Mouse (Mus musculus) C2C12 (cell line): Measurements from ENCODE around the gene Ifitm3. TPM values are rescaled to one million over a fixed set of nuclear protein-coding genes. Genes with fewer than 3 reads are reported as not detected.

Experiments
- H3K27me3 ChIP-seq: one replicate; pipeline ENCODE4 v1.6.1; 2011; ENCODE audit not compliant: control insufficient read depth, insufficient read depth, insufficient read length
- H3K36me3 ChIP-seq: one replicate; pipeline ENCODE4 v1.6.1; 2011; ENCODE audit not compliant: control insufficient read depth, insufficient read depth
- H3K4me3 ChIP-seq: one replicate; pipeline ENCODE4 v1.5.1; 2011; ENCODE audit warnings: mild to moderate bottlenecking, control low read depth; ENCODE audit not compliant: poor library complexity, insufficient read depth, severe bottlenecking
- H3K79me2 ChIP-seq: one replicate; pipeline ENCODE4 v1.6.1; 2011; ENCODE audit not compliant: control insufficient read depth, insufficient read depth
- H3K79me3 ChIP-seq: one replicate; pipeline ENCODE4 v1.6.1; 2011; ENCODE audit warnings: low read depth, control low read depth
- H3ac ChIP-seq: one replicate; pipeline ENCODE3; 2011; ENCODE audit warnings: low read depth; ENCODE audit not compliant: control insufficient read depth, insufficient read length
- CEBPB ChIP-seq: IDR thresholded peaks from one replicate; pipeline ENCODE4 v1.6.1; 2011; ENCODE audit warnings: low read depth, mild to moderate bottlenecking, control low read depth, moderate library complexity
- CTCF ChIP-seq: IDR thresholded peaks from one replicate; pipeline ENCODE4 v1.5.1; 2011; ENCODE audit not compliant: control insufficient read depth, insufficient read depth, insufficient read length
- FOSL1 ChIP-seq: IDR thresholded peaks from one replicate; pipeline ENCODE4 v1.8.0; 2011; ENCODE audit warnings: mild to moderate bottlenecking, low read length; ENCODE audit not compliant: poor library complexity, insufficient read depth, severe bottlenecking
- MAX ChIP-seq: IDR thresholded peaks from one replicate; pipeline ENCODE4 v1.6.1; 2011; ENCODE audit warnings: mild to moderate bottlenecking, control low read depth
- MYOD1 ChIP-seq: IDR thresholded peaks from one replicate; pipeline ENCODE4 v1.6.1; 2011; ENCODE audit warnings: low read depth; ENCODE audit not compliant: control insufficient read depth, insufficient read length
- MYOG ChIP-seq: IDR thresholded peaks from one replicate; pipeline ENCODE4 v1.6.1; 2011; ENCODE audit not compliant: control insufficient read depth, insufficient read length; ENCODE audit errors: extremely low read depth
- USF1 ChIP-seq: IDR thresholded peaks from one replicate; pipeline ENCODE4 v1.6.1; 2011; ENCODE audit warnings: low read depth, mild to moderate bottlenecking, control low read depth, moderate library complexity
- polyA plus RNA-seq: library from polyadenylated mRNA; unstranded; fragments of >200 nt; fragmentation: generic; extraction: Trizol; gene quantifications from one replicate; pipeline ENCODE4 v1.2.1, GENCODE M21; 2012; ENCODE audit warnings: missing spikeins

The Ifitm3 gene
- polyA plus RNA-seq, 1 experiment = 956 TPM

DNA sequence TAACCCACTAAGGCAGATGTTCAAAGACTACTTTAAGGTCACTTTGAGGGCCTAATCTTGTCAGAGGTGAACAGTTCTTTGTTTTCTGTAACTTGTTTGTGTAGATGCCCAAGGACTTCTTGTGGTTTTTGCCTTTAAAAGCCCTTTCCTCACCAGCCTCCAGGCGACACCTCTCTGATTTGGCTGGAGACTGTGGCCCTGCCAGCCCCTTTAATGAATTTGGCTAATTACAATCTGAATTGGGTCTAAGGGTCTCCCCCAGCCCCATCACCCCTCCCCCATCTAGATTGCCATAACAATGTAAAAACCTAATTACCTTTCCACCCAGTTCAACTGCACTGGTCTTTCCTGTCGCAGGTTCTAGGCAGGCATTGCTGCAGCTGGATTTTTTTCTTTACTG, 47.8 kb downstream of the Ifitm3 start:
- Histone ChIP-seq H3K79me2 (no peaks in the 10 kb centered on the region), H3ac (no peak overlapping the region), H3K36me3 (no peaks in the 10 kb centered on the region), H3K79me3 (no peaks in the 10 kb centered on the region), H3K27me3 (no peaks in the 10 kb centered on the region), H3K4me3 (no peak overlapping the region)
- TF ChIP-seq CTCF (no peak), USF1 (no peak), MYOD1 (no peak), FOSL1 (no peak), CEBPB (no peak), MAX (no peak), MYOG (no peak)

DNA sequence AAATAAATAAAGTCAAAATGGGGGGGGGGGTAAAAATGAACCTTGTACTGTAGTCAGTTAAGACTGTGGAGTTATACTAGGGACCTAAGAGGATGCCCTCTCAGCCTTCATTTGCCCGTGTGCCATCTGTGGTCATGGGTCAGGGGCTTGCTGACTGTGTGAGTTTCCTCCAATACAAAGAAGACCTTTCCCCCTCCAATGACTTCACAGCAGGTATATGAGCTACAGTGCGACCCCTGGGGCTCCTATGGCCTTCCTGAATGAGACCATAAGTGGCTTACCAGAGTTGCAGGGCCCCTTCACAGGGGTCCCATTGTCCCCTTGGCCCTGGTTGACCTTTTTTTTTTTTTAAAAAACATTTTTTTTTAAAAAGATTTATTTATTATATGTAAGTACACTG, 49.2 kb downstream of the Ifitm3 start:
- no peak overlapping the region for H3K4me3 ChIP-seq
- H3K36me3 ChIP-seq = no peaks in the 10 kb centered on the region
- TF ChIP-seq MAX (no peak), FOSL1 (no peak), MYOD1 (no peak), MYOG (no peak), CTCF (no peak), USF1 (no peak), CEBPB (no peak)
- no peaks in the 10 kb centered on the region for H3K27me3 ChIP-seq
- H3K79me2 ChIP-seq = no peaks in the 10 kb centered on the region
- H3ac ChIP-seq = no peak overlapping the region
- H3K79me3 ChIP-seq = no peaks in the 10 kb centered on the region

DNA sequence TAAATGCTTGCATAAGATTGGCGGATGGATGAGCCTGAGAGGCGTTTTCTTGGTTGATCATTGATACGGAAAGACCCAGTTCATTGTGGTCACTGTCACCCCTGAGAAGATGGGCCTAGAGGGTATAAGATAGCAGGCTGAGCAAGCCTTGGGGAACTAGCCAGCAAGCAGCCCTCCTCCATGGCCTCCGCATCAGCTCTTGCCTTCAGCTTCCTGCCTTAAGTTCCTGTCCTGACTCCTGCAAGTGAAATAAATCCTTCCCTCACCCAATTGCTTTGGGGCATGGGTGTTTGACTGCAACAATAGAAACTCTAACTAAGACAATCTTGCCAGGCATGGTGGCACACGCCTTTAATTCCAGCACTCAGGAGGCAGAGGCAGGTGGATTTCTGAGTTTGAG, 50.5 kb downstream of the Ifitm3 start:
- no peak overlapping the region for H3ac ChIP-seq
- H3K79me3 ChIP-seq = peaks cover 7% of the 10 kb centered on the region
- no peak overlapping the region for H3K4me3 ChIP-seq
- no peaks in the 10 kb centered on the region for H3K36me3 ChIP-seq
- TF ChIP-seq FOSL1 (no peak), CTCF (no peak), USF1 (no peak), MAX (no peak), MYOD1 (no peak), CEBPB (no peak), MYOG (no peak)
- peaks cover 8% of the 10 kb centered on the region for H3K79me2 ChIP-seq
- no peaks in the 10 kb centered on the region for H3K27me3 ChIP-seq

Other genes starting within 250 kb of the Ifitm3 start
- gene Cyp2e1, start 247.0 kb downstream of the Ifitm3 start, polyA plus RNA-seq = not detected
- gene Syce1, start 222.9 kb downstream of the Ifitm3 start, polyA plus RNA-seq = not detected
- gene Zfp941, start 188.6 kb downstream of the Ifitm3 start, polyA plus RNA-seq = 0.18 TPM
- not detected for gene Urah, start 175.8 kb downstream of the Ifitm3 start, polyA plus RNA-seq
- not detected for gene Scgb1c1, start 165.2 kb downstream of the Ifitm3 start, polyA plus RNA-seq
- gene Odf3, start 163.0 kb downstream of the Ifitm3 start, polyA plus RNA-seq = 0.02 TPM
- not detected for gene Gm45785, start 154.4 kb downstream of the Ifitm3 start, polyA plus RNA-seq
- 59.3 TPM for gene Ric8a, start 153.8 kb downstream of the Ifitm3 start, polyA plus RNA-seq
- 19.9 TPM for gene Bet1l, start 153.2 kb downstream of the Ifitm3 start, polyA plus RNA-seq
- gene Psmd13, start 128.8 kb downstream of the Ifitm3 start, polyA plus RNA-seq = 211 TPM
- gene Sirt3, start 128.5 kb downstream of the Ifitm3 start, polyA plus RNA-seq = 17.4 TPM
- gene Cox8b, start 110.3 kb downstream of the Ifitm3 start, polyA plus RNA-seq = 0.81 TPM
- 0.01 TPM for gene Nlrp6, start 89.9 kb downstream of the Ifitm3 start, polyA plus RNA-seq
- gene Pgghg, start 69.4 kb downstream of the Ifitm3 start, polyA plus RNA-seq = 12.2 TPM
- 0.44 TPM for gene Ifitm5, start 60.5 kb downstream of the Ifitm3 start, polyA plus RNA-seq
- gene Gm45717, start 54.8 kb downstream of the Ifitm3 start, polyA plus RNA-seq = not detected
- 609 TPM for gene Ifitm2, start 54.8 kb downstream of the Ifitm3 start, polyA plus RNA-seq
- gene Ifitm1, start 43.5 kb downstream of the Ifitm3 start, polyA plus RNA-seq = 60.7 TPM
- 1.3 TPM for gene Ifitm6, start 7.2 kb upstream of the Ifitm3 start, polyA plus RNA-seq
- gene Gm17387, start 18.4 kb upstream of the Ifitm3 start, polyA plus RNA-seq = not detected
- gene B4galnt4, start 50.3 kb upstream of the Ifitm3 start, polyA plus RNA-seq = 4.0 TPM
- gene Pkp3, start 67.4 kb upstream of the Ifitm3 start, polyA plus RNA-seq = 0.88 TPM
- gene Sigirr, start 89.8 kb upstream of the Ifitm3 start, polyA plus RNA-seq = 13.9 TPM
- not detected for gene Ano9, start 107.0 kb upstream of the Ifitm3 start, polyA plus RNA-seq
- gene Ptdss2, start 111.6 kb upstream of the Ifitm3 start, polyA plus RNA-seq = 20.5 TPM
- 251 TPM for gene Rnh1, start 162.1 kb upstream of the Ifitm3 start, polyA plus RNA-seq
- gene Hras, start 183.2 kb upstream of the Ifitm3 start, polyA plus RNA-seq = 181 TPM
- 0.32 TPM for gene Lrrc56, start 183.4 kb upstream of the Ifitm3 start, polyA plus RNA-seq
- 0.05 TPM for gene Lmntd2, start 203.3 kb upstream of the Ifitm3 start, polyA plus RNA-seq
- 25.2 TPM for gene Rassf7, start 205.1 kb upstream of the Ifitm3 start, polyA plus RNA-seq
- gene Phrf1, start 218.0 kb upstream of the Ifitm3 start, polyA plus RNA-seq = 60.2 TPM